Mouse (Mus musculus) hindlimb bud, embryonic 11.5 days (tissue): ENCODE results near the gene Cab39l.
A peak's percentile ranks its signal among the peaks of the same experiment; 100 is the strongest.
"Not testable (repeated sequence)": the region's sequence is repeated elsewhere in the genome, so short reads cannot be mapped to it uniquely, and the experiment has no call there.

ENCODE experiments used
- DNase-seq: peaks from one replicate; pipeline ENCODE4 v3.0.0-alpha.2; 2012; ENCODE audit warnings: low read depth, low spot score; ENCODE audit errors: extremely low spot score

Gene Cab39l

DNA sequence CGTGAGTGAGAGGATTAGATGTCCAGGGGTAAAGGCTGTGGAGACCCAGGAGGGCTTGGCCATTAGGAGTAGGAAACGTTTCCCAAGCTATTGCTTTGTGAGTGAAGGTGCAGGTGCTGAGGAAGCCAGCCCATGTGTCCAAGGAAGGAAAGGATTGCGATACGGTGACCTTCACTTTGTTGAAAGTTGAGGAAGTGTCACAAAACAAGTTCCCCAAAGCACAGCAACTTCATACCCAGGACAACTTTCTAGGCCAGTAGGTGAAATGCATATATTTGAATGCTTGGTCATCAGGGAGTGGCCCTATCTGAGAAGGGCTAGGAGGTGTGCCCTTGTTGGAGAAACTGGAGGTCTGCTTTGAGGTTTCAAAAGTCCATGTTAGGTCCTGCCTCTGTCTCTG lies 116.3 kb downstream of the Cab39l start:
- no peak for DNase-seq

- DNase-seq = no peak
These were observed 117.1 kb downstream of the Cab39l start for GRCm38 (mm10) chr14:59557886-59558285.

- no peak for DNase-seq
These were observed 126.0 kb downstream of the Cab39l start for GRCm38 (mm10) chr14:59566756-59567155.

- DNase-seq = no peak
These were observed 135.6 kb downstream of the Cab39l start for GRCm38 (mm10) chr14:59576385-59576784.

DNA sequence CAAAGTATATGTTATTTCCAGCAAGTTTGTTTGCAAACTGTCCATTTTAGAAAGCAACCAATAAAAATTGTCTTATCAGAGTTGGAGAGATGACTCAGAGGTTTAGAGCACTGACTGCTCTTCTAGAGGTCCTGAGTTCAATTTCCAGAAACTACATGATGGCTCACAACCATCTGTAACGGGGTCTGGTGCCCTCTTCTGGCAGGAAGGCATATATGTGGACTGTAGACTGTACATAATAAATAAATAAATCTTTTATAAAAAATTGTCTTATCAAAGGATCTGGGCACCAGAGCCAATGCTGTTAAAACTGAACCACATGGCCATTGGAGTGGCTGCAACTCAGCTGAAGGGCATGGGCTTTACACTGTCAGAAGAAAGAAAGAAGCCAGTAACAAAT lies 149.8 kb downstream of the Cab39l start:
- DNase-seq = no peak

- DNase-seq = no peak
These were observed 151.1 kb downstream of the Cab39l start for GRCm38 (mm10) chr14:59591901-59592300.

GRCm38 (mm10) chr14:59592593-59592992 lies 151.8 kb downstream of the Cab39l start:
- DNase-seq = no peak

DNA sequence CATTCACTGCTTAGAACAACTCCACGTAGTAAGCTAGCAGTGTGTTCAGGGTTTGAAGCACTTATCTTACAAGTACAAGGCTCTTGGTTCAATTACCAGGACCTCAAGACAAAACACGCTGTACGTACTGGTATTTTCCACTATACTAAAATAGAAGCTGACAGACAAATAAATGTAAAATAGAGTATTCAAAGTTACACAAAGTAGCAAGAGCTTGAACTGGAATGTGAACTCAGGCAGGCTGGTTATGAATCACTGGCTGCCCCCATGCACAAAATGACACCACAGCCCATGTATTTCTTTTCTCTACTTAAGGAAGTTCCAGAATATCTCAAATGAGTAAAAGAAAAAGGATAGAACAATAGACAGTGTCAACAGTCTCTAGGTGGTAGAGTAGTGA lies 154.2 kb downstream of the Cab39l start:
- no peak for DNase-seq

DNA sequence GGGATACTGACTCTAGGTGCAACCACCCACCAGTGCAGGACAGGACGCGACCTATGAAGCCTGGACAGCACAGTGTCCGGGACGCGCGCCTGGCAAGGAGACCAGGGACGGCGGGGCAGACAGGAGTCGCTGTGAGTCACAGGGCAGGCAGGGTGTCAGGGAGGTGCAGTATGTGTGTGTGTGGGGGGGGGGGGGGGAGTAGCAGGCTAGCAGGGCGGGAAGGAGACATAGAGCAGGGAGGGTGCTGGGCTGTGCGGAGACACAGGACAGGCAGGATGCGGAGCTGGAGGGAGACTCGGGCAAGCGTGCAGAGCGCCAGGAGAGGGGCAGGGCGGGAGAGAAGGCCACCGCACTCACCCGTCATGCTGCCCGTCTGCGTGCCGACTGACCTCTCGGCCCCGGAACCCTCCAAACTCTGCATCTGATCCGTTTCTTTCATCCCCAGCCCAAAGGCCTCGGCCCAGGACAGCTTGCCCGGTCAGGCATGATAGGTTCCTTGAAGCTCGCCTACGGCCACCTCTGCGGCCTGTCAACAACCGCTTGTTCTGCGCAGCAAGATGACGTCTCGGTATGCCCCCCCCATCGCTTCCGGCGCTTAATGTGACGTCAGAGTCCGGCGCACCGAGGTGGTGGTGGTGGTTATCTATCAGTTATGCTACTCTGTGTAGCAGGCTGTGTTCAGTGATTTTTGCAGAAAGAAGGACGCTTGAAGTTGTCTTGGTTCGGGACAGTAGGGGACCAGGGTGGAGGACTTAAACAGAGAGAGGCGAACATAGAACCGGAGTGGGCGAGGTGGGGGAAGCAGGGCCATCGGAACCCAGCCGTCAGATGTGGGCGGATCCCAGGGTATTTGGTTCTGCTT lies 156.9 kb downstream of the Cab39l start, which contains the start of gene Cdadc1:
TSS of gene Cdadc1 (minus strand) at position 562 of the 862 bp plus-strand sequence.
- peak; percentile 89 for DNase-seq

DNA sequence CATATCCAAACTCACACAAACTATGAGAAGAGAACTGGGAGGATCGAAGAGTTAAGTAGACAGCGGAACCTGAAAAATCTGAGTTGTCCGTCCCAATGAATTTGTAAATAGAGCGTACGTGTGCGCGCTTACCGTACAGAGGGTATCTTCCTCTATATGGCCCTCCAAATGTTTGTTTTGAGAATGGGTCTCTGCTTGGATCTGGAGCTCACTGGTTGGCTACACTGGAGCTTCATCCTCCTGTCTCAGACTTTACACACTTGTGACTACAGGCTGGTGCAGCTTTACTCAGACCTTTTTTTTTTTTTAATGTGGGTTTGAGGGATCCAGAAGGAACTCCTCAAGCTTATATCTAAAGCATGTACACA lies 157.5 kb downstream of the Cab39l start:
- DNase-seq = no peak

GRCm38 (mm10) chr14:59604002-59604645 lies 163.4 kb downstream of the Cab39l start:
- DNase-seq = no peak

- DNase-seq = no peak
These were observed 165.0 kb downstream of the Cab39l start for GRCm38 (mm10) chr14:59605671-59606353.

GRCm38 (mm10) chr14:59607021-59607420 lies 166.2 kb downstream of the Cab39l start:
- DNase-seq = no peak

DNA sequence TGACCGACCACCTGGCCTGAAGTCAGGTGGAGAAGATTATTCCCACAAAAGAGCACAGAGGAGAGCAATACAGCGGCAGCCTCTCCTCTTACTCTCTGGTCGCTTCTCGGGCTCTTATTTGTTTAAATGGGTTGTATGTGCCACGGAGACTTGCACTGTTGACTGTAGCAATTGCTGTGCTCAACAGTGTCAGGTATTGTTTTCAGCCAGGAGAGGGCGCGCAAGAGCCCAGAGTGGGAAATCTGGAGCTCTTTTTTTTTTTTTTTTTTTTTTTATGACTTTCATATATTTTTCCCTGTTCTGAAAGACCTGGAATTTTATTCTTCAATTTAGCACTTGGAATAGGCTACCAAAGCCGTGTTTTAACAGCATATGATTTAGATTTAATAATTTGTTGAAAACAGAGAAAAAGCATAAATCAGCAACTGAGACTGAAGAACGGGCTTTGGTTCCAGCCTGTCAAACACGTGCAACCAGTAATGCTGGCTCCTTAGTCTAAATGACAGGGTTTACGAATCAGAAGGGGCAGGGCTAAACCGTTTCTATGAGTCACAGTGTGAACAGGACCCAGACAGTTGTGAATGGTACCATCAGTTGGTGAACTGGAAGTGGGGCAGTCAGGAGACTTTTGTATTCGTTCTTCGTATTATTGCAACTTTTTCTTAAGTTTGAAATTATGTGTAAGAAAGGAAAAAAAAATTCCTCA lies 172.3 kb downstream of the Cab39l start:
- DNase-seq = no peak

DNA sequence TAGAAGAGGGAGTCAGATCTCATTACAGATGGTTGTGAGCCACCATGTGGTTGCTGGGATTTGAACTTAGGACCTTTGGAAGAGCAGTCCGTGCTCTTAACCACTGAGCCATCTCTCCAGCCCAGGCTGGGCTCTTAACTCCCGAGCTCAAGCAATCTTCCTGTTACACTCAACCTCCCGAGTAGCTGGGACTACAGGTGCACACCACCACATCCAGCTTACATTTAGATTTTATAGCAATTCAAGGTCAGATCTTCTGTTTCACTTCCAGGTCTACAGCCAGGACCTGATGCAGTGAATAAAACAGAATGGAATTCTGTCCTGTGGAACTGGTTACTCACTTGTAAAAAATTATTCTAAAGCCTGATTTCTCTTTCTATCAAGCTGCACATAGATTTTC lies 173.4 kb downstream of the Cab39l start:
- DNase-seq = not testable (repeated sequence)

GRCm38 (mm10) chr14:59616802-59617201 lies 176.0 kb downstream of the Cab39l start:
- DNase-seq = no peak

GRCm38 (mm10) chr14:59624326-59624885 lies 183.6 kb downstream of the Cab39l start:
- DNase-seq = no peak

DNA sequence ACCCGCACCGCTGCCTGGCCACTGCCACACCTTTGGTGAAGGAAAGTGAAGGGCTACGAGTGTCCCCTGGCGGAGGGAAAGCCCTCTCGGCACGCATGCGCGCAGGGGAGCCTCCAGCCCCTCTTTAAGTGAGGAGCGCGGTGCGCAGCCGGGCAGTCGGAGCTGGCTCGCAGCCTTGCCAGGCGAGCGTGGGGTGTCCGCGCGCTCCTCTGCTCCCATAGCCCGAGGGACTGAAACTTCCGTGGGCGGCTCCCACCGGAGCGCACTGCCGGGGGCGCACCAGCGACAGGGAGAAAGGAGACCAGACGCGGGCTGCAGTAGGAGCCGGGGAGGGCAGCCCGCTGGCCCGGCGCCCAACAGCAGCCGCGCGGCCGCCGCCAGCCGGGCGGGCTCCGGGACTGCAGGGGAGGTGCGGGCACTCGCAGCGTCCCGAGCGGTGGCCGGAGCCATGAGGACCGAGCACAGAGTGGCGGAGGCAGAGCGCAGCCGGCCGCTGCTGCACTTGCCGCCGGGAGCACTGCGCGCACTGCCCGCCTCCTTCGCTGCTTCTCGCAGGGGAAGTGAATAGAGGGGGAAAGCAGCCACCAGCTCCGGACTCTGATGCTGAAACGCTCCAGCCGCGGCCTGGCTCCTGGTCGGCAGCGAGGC lies 184.5 kb downstream of the Cab39l start, which contains the start of gene Shisa2:
TSS of gene Shisa2 (plus strand) at position 151 of the 648 bp plus-strand sequence.
- DNase-seq = no peak

GRCm38 (mm10) chr14:59625806-59626364 lies 185.1 kb downstream of the Cab39l start:
- no peak for DNase-seq

DNA sequence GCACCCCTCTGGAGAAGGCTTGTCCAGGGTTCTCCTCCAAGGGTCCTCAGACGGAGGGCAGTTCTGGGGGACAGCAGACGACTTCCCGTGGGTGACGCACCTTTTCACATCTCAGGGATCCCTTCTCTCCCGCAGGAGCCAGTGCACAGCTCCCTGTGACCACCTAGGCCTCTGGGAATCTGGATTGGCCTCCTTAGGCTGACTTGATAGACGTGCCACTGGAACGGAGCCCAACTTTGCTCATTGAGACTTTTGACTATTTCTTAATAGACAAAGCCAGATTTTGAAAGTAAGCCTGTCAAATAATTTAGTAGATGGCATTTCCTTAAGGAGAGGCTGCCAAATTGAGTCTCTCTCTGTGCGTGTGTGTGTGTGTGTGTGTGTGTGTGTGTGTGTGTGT lies 185.9 kb downstream of the Cab39l start:
- no peak for DNase-seq
